Mouse (Mus musculus): ENCODE data around the gene Ppp4r4. TPM values are rescaled to one million over a fixed set of nuclear protein-coding genes. Genes with fewer than 3 reads are reported as not detected.
"Not testable (repeated sequence)": the region's sequence is repeated elsewhere in the genome, so short reads cannot be mapped to it uniquely, and the experiment has no call there.

Gene Ppp4r4
- polyA plus RNA-seq, 1 experiment: 23.5 TPM

DNA sequence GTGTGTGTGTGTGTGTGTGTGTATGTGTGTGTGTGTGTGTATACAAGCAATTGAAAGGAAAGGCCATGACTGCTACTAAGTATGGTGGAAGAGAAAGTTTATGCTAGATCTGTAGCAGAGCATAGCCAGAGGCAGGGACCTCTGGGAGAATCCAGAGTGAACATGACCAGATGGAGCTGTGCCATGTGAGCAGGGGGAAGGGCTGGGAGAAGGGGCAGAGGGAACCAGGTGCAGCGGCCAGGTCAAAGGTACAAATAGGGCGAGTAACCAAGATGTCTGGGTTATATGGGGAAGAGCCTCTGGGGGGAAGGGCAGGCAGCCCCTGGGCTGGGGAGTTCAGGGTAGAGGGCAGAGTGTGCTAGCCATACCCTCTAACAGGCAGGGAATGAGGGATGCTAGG, 1.5 kb upstream of the Ppp4r4 start:
- no peak for DNase-seq (ENCODE audit: extremely low spot score in 1 of 2, low spot score in 1 of 2)

- no peak for DNase-seq (ENCODE audit: extremely low spot score in 1 of 2, low spot score in 1 of 2)
Observed at GRCm38 (mm10) chr12:103532649-103533395, 739 bp downstream of the Ppp4r4 start.

DNA sequence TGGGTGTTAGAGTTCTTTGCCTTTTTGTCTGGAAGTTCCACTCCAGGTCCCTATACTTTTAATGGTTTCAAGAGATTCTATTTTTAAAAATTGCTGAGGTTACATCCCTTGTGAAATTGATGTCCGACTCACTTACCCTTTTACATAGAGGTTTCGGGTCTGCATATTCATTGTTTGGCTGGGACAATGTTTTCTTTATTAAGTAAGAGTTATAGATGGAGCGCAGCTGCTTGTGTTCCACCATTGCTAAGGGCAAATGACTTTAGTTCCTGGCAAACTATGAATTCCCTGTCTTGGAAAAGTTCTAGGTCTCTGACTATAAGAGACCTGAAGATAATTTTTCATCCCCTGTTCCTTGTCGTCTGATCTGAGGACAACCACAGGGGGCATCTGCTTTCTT, 8.3 kb downstream of the Ppp4r4 start:
- DNase-seq (ENCODE audit: extremely low spot score in 1 of 2, low spot score in 1 of 2): no peak

GRCm38 (mm10) chr12:103543351-103543750, 11.3 kb downstream of the Ppp4r4 start:
- no peak for DNase-seq (ENCODE audit: extremely low spot score in 1 of 2, low spot score in 1 of 2)

- peak in 1 of 2 experiments; percentile 48 for DNase-seq (ENCODE audit: extremely low spot score in 1 of 2, low spot score in 1 of 2)
Observed at GRCm38 (mm10) chr12:103544213-103544612, 12.1 kb downstream of the Ppp4r4 start.

DNA sequence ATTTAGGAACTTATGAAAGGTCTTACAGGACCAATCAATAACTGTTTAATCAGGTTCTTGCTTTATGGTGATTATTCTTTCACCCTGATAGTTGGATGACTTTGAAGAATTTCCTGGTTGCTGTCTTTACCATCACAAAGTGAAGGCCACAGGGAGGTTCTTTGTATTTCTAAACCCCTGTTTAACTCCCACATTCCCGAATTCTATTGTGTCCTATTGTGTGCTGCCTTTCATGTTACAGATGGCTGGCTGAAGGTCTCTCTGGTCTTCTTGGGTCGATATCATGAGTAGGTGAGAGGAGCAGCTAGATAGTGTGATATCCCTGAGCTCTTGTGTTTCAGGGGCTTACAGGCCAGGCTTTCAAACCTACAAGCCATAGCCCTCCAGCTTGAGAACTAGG, 15.4 kb downstream of the Ppp4r4 start:
- DNase-seq (ENCODE audit: extremely low spot score in 1 of 2, low spot score in 1 of 2): no peak

- DNase-seq (ENCODE audit: extremely low spot score in 1 of 2, low spot score in 1 of 2): no peak
Observed at GRCm38 (mm10) chr12:103548526-103548925, 16.4 kb downstream of the Ppp4r4 start.

DNA sequence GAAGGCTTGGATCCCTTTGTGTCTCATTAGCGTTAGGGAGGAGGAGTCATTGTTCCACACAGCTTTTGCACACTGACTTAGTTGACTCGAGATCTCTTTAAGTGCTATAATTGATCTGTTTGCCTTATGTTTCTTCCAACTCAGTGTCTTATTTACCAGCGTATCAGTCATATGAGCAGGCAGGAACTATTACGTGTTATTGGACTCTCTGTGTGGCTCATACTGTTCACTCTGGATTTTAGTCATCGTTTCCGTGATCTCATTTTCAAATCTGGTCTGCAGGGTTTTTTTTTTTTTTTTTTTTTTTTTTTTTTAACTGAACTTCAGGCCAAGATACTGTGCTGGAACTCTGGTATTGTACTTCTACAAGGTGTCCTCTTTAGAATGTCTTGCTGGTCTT, 18.0 kb downstream of the Ppp4r4 start:
- DNase-seq (ENCODE audit: extremely low spot score in 1 of 2, low spot score in 1 of 2): no peak

DNA sequence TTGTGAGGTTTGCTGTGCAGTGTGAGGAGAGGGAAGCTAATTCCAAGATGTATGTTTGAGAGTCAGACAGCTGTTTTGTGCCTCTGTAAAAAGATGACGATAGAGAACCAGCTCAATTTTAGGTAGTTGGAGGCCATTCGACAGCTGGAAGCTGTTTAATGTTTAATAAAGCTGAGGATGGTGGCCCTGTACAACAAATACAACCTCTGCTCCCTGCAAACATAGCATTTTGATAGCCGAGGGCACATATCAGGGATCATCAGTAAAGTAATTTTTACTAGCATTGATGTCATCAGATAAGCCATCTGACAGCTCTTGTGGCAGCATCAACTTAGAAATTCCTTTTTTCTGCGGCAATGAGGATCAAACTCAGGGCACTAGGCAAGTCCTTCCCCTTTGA, 19.3 kb downstream of the Ppp4r4 start:
- no peak for DNase-seq (ENCODE audit: extremely low spot score in 1 of 2, low spot score in 1 of 2)

DNA sequence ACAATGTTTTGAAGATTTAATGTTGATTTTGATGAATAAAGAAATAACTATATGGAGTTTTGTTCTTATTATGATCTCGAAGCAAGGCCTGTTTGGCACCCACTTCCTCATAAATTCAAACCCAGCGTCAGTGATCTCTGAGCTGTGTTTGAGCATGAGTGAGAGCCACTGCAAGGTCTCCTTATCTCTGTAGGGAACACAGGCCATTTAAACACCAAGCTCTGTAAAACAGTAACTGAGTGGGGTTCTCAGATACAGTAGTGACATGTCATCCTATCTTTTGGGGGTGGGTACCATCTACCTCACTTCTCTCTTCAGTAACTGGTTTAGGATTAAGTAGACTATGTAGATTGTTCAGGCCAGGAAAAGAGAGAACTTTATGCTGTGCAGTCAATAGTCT, 20.4 kb downstream of the Ppp4r4 start:
- DNase-seq (ENCODE audit: extremely low spot score in 1 of 2, low spot score in 1 of 2): no peak

DNA sequence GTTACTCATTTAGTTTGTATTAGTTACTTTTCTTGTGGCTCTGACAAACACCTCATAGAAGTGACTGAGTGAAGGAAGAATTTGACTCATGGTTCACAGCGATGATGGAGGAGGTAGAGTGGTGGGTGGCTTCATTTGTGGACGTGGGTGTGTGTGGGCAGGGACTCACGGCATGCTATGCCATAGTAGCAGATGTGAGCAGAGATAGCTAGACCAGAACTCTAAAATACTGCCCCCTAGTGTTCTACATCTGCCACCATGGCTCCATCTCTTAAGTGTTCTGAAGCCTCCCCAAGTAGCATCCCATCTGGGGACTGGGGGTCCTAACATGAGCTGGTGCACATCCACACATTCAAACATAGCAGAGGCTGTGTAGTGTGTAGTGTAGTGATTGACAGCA, 21.4 kb downstream of the Ppp4r4 start:
- DNase-seq (ENCODE audit: extremely low spot score in 1 of 2, low spot score in 1 of 2): no peak

GRCm38 (mm10) chr12:103556856-103557255, 24.8 kb downstream of the Ppp4r4 start:
- no peak for DNase-seq (ENCODE audit: extremely low spot score in 1 of 2, low spot score in 1 of 2)

GRCm38 (mm10) chr12:103564726-103565125, 32.6 kb downstream of the Ppp4r4 start:
- DNase-seq (ENCODE audit: extremely low spot score in 1 of 2, low spot score in 1 of 2): no peak

GRCm38 (mm10) chr12:103565151-103565550, 33.1 kb downstream of the Ppp4r4 start:
- peak in 1 of 2 experiments; percentile 31 for DNase-seq (ENCODE audit: extremely low spot score in 1 of 2, low spot score in 1 of 2)

- DNase-seq (ENCODE audit: extremely low spot score in 1 of 2, low spot score in 1 of 2): peak in 1 of 2 experiments; percentile 44
Observed at GRCm38 (mm10) chr12:103567129-103567528, 35.0 kb downstream of the Ppp4r4 start.

GRCm38 (mm10) chr12:103569690-103570089, 37.6 kb downstream of the Ppp4r4 start:
- DNase-seq (ENCODE audit: extremely low spot score in 1 of 2, low spot score in 1 of 2): no peak

DNA sequence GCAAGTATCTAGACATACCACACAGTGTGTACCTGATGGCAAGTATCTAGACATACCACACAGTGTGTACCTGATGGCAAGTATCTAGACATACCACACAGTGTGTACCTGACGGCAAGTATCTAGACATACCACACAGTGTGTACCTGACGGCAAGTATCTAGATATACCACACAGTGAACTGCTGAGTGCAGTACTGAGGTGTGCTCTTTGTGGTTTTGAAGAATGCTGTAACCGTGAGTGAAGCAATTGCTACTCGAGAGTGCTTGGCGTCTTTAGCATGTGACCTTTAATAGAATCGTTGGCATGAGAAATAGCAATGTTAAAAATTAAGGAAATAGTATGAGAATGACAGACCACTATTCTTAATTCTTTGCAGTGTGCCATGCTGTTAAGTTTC, 46.1 kb downstream of the Ppp4r4 start:
- not testable (repeated sequence) for DNase-seq (ENCODE audit: extremely low spot score in 1 of 2, low spot score in 1 of 2)

DNA sequence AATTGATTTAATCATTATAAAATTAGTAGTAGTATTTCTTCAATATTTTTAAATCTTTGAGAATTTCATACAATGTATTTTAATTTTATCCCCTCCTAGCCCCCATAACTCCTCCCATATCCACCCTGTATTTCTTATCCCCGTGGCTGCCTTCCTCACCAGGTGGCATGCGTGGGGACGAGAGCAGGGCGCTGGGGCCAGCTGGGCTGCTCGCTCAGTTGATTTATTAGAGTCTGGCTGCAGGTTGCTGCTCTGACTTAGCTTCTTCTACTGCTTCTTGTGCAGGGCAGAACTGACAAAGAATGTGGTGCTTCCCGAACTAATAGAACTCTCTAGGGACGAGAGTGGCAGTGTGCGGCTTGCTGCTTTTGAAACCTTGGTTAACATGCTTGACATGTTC, 51.7 kb downstream of the Ppp4r4 start:
- DNase-seq (ENCODE audit: extremely low spot score in 1 of 2, low spot score in 1 of 2): no peak

DNA sequence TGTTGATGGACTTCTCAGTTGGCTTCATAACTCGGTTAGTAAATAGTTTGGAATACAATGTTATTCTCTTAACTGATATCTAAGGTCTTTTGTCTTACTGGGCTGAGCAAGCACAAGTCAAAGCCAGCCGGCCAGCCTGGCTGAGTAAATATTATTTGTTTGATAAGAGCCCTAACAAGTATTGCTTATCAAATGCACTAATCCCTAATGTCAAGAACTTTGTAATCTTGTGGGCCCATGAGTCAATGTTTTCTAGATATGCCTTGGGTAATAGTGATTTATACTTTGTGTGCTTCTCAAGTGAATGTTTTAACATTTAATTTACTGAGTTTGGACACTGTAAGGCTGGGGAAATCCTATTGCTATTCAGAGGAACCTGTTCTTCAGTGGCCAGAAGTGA, 66.3 kb downstream of the Ppp4r4 start:
- no peak for DNase-seq (ENCODE audit: extremely low spot score in 1 of 2, low spot score in 1 of 2)

GRCm38 (mm10) chr12:103600364-103600763, 68.3 kb downstream of the Ppp4r4 start:
- DNase-seq (ENCODE audit: extremely low spot score in 1 of 2, low spot score in 1 of 2): no peak

DNA sequence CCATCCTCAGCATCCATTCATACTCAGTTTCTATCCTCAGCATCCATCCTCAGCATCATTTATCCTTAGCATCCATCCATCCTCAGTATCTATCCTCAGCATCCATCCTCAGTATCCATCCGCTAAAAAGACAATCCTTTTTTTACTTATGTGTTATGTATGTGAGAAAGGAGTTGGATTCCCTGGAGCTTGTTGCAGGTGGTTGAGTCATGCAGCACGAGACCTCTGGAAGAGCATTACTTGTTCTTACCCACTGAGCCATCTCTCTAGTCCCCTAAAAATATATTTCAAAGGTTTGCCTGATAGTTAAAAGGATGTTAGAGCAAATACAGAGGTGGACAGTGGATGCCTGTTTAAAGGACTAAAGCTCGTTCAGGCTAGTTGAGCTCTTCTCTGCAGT, 69.8 kb downstream of the Ppp4r4 start:
- no peak for DNase-seq (ENCODE audit: extremely low spot score in 1 of 2, low spot score in 1 of 2)

GRCm38 (mm10) chr12:103615141-103615540, 83.1 kb downstream of the Ppp4r4 start:
- no peak for DNase-seq (ENCODE audit: extremely low spot score in 1 of 2, low spot score in 1 of 2)

GRCm38 (mm10) chr12:103615734-103616133, 83.7 kb downstream of the Ppp4r4 start:
- DNase-seq (ENCODE audit: extremely low spot score in 1 of 2, low spot score in 1 of 2): no peak

All from frontal cortex, adult 2 months (tissue).